Mouse (Mus musculus) B cell, adult 2 months (primary cell): ENCODE results near the gene Sdad1.
A peak's percentile ranks its signal among the peaks of the same experiment; 100 is the strongest.
"Not testable (repeated sequence)": the region's sequence is repeated elsewhere in the genome, so short reads cannot be mapped to it uniquely, and the experiment has no call there.

Experiments used
- DNase-seq, 2 experiments: peaks; one replicate each; pipeline ENCODE4 v3.0.0; 2022

The Sdad1 gene

GRCm38 (mm10) chr5:92309681-92310511 lies at the start of gene Sdad1:
Gene Sdad1, minus strand, starts transcription at chr5:92310479.
- peak; percentile 89 to 91 for DNase-seq

- no peak for DNase-seq
Observed at GRCm38 (mm10) chr5:92358767-92359455, 48.6 kb upstream of the Sdad1 start.

- DNase-seq, result no peak
Observed at GRCm38 (mm10) chr5:92358033-92358432, 47.8 kb upstream of the Sdad1 start.

- DNase-seq, result peak; percentile 63 to 66
Observed at GRCm38 (mm10) chr5:92353517-92353916, 43.2 kb upstream of the Sdad1 start.

GRCm38 (mm10) chr5:92352716-92353115 lies 42.4 kb upstream of the Sdad1 start:
- not testable (repeated sequence) for DNase-seq

- no peak for DNase-seq
Observed at GRCm38 (mm10) chr5:92349731-92350130, 39.5 kb upstream of the Sdad1 start.

GRCm38 (mm10) chr5:92348794-92349413 lies 38.6 kb upstream of the Sdad1 start, which contains the start of gene Cxcl10:
Gene Cxcl10, minus strand, starts transcription at chr5:92348889.
- peak; percentile 39 to 57 for DNase-seq

- DNase-seq, result no peak
Observed at GRCm38 (mm10) chr5:92345006-92345405, 34.7 kb upstream of the Sdad1 start.

GRCm38 (mm10) chr5:92340606-92341005 lies 30.3 kb upstream of the Sdad1 start:
- DNase-seq, result no peak

GRCm38 (mm10) chr5:92336743-92337142 lies 26.5 kb upstream of the Sdad1 start:
- DNase-seq, result no peak

- no peak for DNase-seq
Observed at GRCm38 (mm10) chr5:92332359-92332840, 22.1 kb upstream of the Sdad1 start.

GRCm38 (mm10) chr5:92331635-92332338 lies 21.5 kb upstream of the Sdad1 start, which contains the start of gene Art3:
Gene Art3, plus strand, starts transcription at chr5:92331827.
- no peak for DNase-seq

- DNase-seq, result no peak
Observed at GRCm38 (mm10) chr5:92331122-92331521, 20.8 kb upstream of the Sdad1 start.

- no peak for DNase-seq
Observed at GRCm38 (mm10) chr5:92327929-92328328, 17.6 kb upstream of the Sdad1 start, which contains the start of gene Cxcl9. Gene Cxcl9, minus strand, starts transcription at chr5:92328079.

GRCm38 (mm10) chr5:92327367-92327766 lies 17.1 kb upstream of the Sdad1 start:
- DNase-seq, result no peak

GRCm38 (mm10) chr5:92323264-92323663 lies 13.0 kb upstream of the Sdad1 start:
- DNase-seq, result no peak

- DNase-seq, result no peak
Observed at GRCm38 (mm10) chr5:92322612-92323011, 12.3 kb upstream of the Sdad1 start.

GRCm38 (mm10) chr5:92321631-92322400 lies 11.5 kb upstream of the Sdad1 start:
- no peak for DNase-seq

GRCm38 (mm10) chr5:92318596-92318995 lies 8.3 kb upstream of the Sdad1 start:
- no peak for DNase-seq

GRCm38 (mm10) chr5:92318119-92318518 lies 7.8 kb upstream of the Sdad1 start:
- peak in 1 of 2 experiments; percentile 12 for DNase-seq

- no peak for DNase-seq
Observed at GRCm38 (mm10) chr5:92313776-92314175, 3.5 kb upstream of the Sdad1 start.
